Mouse (Mus musculus): ENCODE measurements around the gene Dpy19l3. TPM values are rescaled to one million over a fixed set of nuclear protein-coding genes. Genes with fewer than 3 reads are reported as not detected.

The Dpy19l3 gene
- polyA plus RNA-seq, 1 experiment from 2014 or later = 23.8 TPM

GRCm38 (mm10) chr7:35636874-35637273 is 117.4 kb downstream of the Dpy19l3 start:
- DNase-seq (ENCODE audit: low spot score) = no peak

GRCm38 (mm10) chr7:35636229-35636628 is 118.0 kb downstream of the Dpy19l3 start:
- no peaks in the 10 kb centered on the region for H3K4me1 ChIP-seq
- no peak overlapping the region for H3K4me3 ChIP-seq
- H3K9me3 ChIP-seq = no peaks in the 10 kb centered on the region
- WGBS = 59% methylated on average over 6 of the region's 6 CpGs
- no peaks in the 10 kb centered on the region for H3K27me3 ChIP-seq (ENCODE audit: insufficient read depth, poor library complexity, severe bottlenecking)
- DNase-seq (ENCODE audit: low spot score) = no peak
- peaks cover 71% of the 10 kb centered on the region for H3K36me3 ChIP-seq
- H3K27ac ChIP-seq = no peak overlapping the region

More at GRCm38 (mm10) chr7:35636874-35637273, 117.4 kb downstream of the Dpy19l3 start:
- H3K36me3 ChIP-seq = peaks cover 71% of the 10 kb centered on the region
- no peaks in the 10 kb centered on the region for H3K4me1 ChIP-seq
- H3K27ac ChIP-seq = no peak overlapping the region
- whole genome bisulfite sequencing = 90% methylated on average over 9 of the region's 9 CpGs
- no peak overlapping the region for H3K4me3 ChIP-seq
- H3K9me3 ChIP-seq = no peaks in the 10 kb centered on the region
- H3K27me3 ChIP-seq (ENCODE audit: insufficient read depth, poor library complexity, severe bottlenecking) = no peaks in the 10 kb centered on the region

Other genes with a start within 250 kb of the Dpy19l3 start
- gene Tdrd12, start 216.7 kb downstream of the Dpy19l3 start, polyA plus RNA-seq (2016; fragmentation: Nextera tagmentation; extraction: Ambion mirVana) = 0.18 and 0.20 TPM in 2 replicates
- gene Nudt19, start 198.2 kb downstream of the Dpy19l3 start, polyA plus RNA-seq (2016; fragmentation: Nextera tagmentation; extraction: Ambion mirVana) = 76.7 and 99.6 TPM in 2 replicates
- gene Rgs9bp, start 168.9 kb downstream of the Dpy19l3 start, polyA plus RNA-seq (2016; fragmentation: Nextera tagmentation; extraction: Ambion mirVana) = 0.90 and 1.4 TPM in 2 replicates
- gene Ankrd27, start 168.2 kb downstream of the Dpy19l3 start, polyA plus RNA-seq (2016; fragmentation: Nextera tagmentation; extraction: Ambion mirVana) = 28.3 and 33.0 TPM in 2 replicates
- gene Pdcd5, start 106.9 kb downstream of the Dpy19l3 start, polyA plus RNA-seq (2016; fragmentation: Nextera tagmentation; extraction: Ambion mirVana) = 321 and 332 TPM in 2 replicates
- 13.0 and 15.9 TPM in 2 replicates for gene Zfp507, start 48.5 kb upstream of the Dpy19l3 start, polyA plus RNA-seq (2016; fragmentation: Nextera tagmentation; extraction: Ambion mirVana)

Measured in heart, embryonic 10.5 days (tissue).